In the genomic region with DNA sequence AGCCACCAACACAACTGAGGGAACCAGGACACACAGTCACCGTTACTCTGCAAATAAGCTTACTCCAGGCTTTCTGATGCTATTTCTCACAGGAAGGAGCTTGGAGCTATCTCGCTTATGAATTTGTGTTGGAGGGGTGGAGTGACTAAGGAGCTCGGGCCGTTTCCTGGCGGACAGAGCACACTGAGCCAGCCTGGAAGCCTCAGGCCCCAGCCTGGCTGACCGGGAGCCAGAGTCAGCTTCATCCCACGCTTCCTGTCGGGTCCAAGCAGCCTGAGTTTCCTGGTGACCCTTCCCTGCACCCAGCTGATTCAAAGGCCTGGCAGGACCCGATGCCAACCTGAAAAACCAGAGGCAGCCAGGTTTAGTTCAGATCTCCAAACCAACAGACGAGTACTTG, we compare ENCODE assay signal across 10 mouse cellular contexts. TPM values are rescaled to one million over a fixed set of nuclear protein-coding genes. Genes with fewer than 3 reads are reported as not detected.
DNase-seq lines count a peak whose midpoint lies in the region; ATAC-seq and TF ChIP-seq lines count a peak whose summit lies in the region.
"Had no signal": no experiment of that assay in that cellular context is flagged by ENCODE, and none has a peak within 500 bp of the region (broad histone marks: within the 10 kb centered on the region; RNA-seq: fewer than 3 reads in every experiment).

No protein-coding gene starts in this region.

- no peak overlapping the region for H3K4me3 ChIP-seq in lung, embryonic 15.5 days
- H3K4me3 ChIP-seq in layer of hippocampus, adult 2 months, result no peak overlapping the region

- 36% methylated on average over 10 of the region's 10 CpGs for WGBS in lung, embryonic 15.5 days

- no peaks in the 10 kb centered on the region for H3K27me3 ChIP-seq in lung, embryonic 15.5 days

- DNase-seq in adrenal gland, postnatal 25 days, result peak; percentile 20
- DNase-seq in heart, adult 11 months, result peak; percentile 98
- DNase-seq in kidney, adult 8-10 months, result peak; percentile 52 to 60
- no peak for DNase-seq in layer of hippocampus, adult 2 months (ENCODE audit: low spot score in 2 of 2)
- no peak for DNase-seq in left cerebral cortex, postnatal 36 days (ENCODE audit: low spot score in 2 of 2)
- DNase-seq in thymus, postnatal 25 days, result no peak
- DNase-seq: cerebellum, postnatal 25 days; right cerebral cortex, adult 18-20 months had no signal

- no peak overlapping the region for H3K4me2 ChIP-seq in lung, embryonic 15.5 days

- ATAC-seq in lung, embryonic 15.5 days (ENCODE audit: borderline replicate concordance, extremely low read depth, low FRiP score, low TSS enrichment), result no peak
- ATAC-seq in monocyte, adult 5-6 weeks (replicated peaks; ENCODE audit: insufficient number of reproducible peaks, low FRiP score, low TSS enrichment, poor library complexity, severe bottlenecking), result no peak

- H3K4me1 ChIP-seq in lung, embryonic 15.5 days, result peaks cover 24% of the 10 kb centered on the region

- H3K9ac ChIP-seq in lung, embryonic 15.5 days, result no peak overlapping the region

- no peak for TF ChIP-seq CTCF in layer of hippocampus, adult 2 months (conservative IDR thresholded peaks at IDR 0.05)

- intact Hi-C loops in left cerebral cortex, postnatal 36 days (cut with DNase I), result no loop called here

- H3K9me3 ChIP-seq in lung, embryonic 15.5 days, result no peaks in the 10 kb centered on the region

- no peaks in the 10 kb centered on the region for H3K36me3 ChIP-seq in lung, embryonic 15.5 days

- peak overlapping the region; percentile 70 for H3K27ac ChIP-seq in lung, embryonic 15.5 days
- H3K27ac ChIP-seq in layer of hippocampus, adult 2 months, result no peak overlapping the region

RNA-seq across cellular contexts. Expression of gene Kpna2, which starts 31.7 kb away (rescaled TPM):
- 34.7 and 36.0 TPM in 2 replicates for total RNA-seq in adrenal gland, postnatal 25 days (2021)
- 534 and 547 TPM in 2 replicates for polyA plus RNA-seq in lung, embryonic 15.5 days (2015; fragmentation: Nextera tagmentation; extraction: Ambion mirVana)
- total RNA-seq in layer of hippocampus, adult 2 months (2021), result 10 to 100 TPM; 17.7 to 19.1 TPM
- 10 to 100 TPM; 23.0 to 34.0 TPM for total RNA-seq in left cerebral cortex, postnatal 36 days (2021)
- 59.8 to 75.8 TPM (median 63.9 TPM) in 3 replicates for total RNA-seq in monocyte, adult 5-6 weeks (2017)

RNA-seq across cellular contexts. Expression of gene Smurf2, which starts 47.1 kb away (rescaled TPM):
- 35.3 and 40.8 TPM in 2 replicates for total RNA-seq in adrenal gland, postnatal 25 days (2021)
- polyA plus RNA-seq in lung, embryonic 15.5 days (2015; fragmentation: Nextera tagmentation; extraction: Ambion mirVana), result 16.1 and 16.5 TPM in 2 replicates
- total RNA-seq in layer of hippocampus, adult 2 months (2021), result 10 to 100 TPM; 29.6 to 31.1 TPM
- 10 to 100 TPM; 26.3 to 30.9 TPM for total RNA-seq in left cerebral cortex, postnatal 36 days (2021)
- 51.0 to 76.4 TPM (median 65.5 TPM) in 3 replicates for total RNA-seq in monocyte, adult 5-6 weeks (2017)

RNA-seq across cellular contexts. Expression of gene 1810010H24Rik, which starts 57.9 kb away (rescaled TPM):
- 2.8 and 4.2 TPM in 2 replicates for total RNA-seq in adrenal gland, postnatal 25 days (2021)
- polyA plus RNA-seq in lung, embryonic 15.5 days (2015; fragmentation: Nextera tagmentation; extraction: Ambion mirVana), result 8.8 and 10.0 TPM in 2 replicates
- total RNA-seq in layer of hippocampus, adult 2 months (2021), result 1 to 10 TPM; 3.1 to 3.5 TPM
- 1 to 10 TPM; 3.7 to 4.0 TPM for total RNA-seq in left cerebral cortex, postnatal 36 days (2021)
- not detected in 3 replicates for total RNA-seq in monocyte, adult 5-6 weeks (2017)

Comparison
In these comparisons a context has a peak if more than half of its experiments do, and no peak if none do; other contexts are left out.
1. DNase-seq: peak in adrenal gland, postnatal 25 days (single experiment), heart, adult 11 months (single experiment) and kidney, adult 8-10 months (2 of 2); none in layer of hippocampus, adult 2 months (0 of 2), left cerebral cortex, postnatal 36 days (0 of 2) and thymus, postnatal 25 days (single experiment).